9 mouse cellular contexts compared by ENCODE assay signal in the genomic region with DNA sequence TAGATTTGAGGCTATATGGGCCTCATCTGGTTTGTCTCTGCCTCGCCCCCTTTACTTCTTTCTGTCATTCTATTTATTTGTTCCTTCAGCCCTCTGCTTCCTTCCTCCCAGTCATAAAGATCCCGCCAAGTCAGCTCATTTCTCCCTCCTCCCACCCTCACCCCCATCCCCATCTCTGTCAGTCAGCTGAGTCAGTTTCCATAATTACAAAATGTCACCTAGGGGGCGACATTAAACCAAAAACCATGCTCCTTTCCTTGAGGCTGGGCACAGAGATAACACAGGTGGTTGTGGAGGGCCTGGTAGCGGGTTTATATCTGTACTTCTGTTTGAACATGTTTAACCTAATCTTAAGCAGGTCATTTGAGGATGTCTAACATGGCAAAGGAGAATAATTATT. TPM values are rescaled to one million over a fixed set of nuclear protein-coding genes. Genes with fewer than 3 reads are reported as not detected.
DNase-seq lines count a peak whose midpoint lies in the region; ATAC-seq and TF ChIP-seq lines count a peak whose summit lies in the region.
"Had no signal": no experiment of that assay in that cellular context is flagged by ENCODE, and none has a peak within 500 bp of the region (broad histone marks: within the 10 kb centered on the region; RNA-seq: fewer than 3 reads in every experiment).

No protein-coding gene starts in this region.

- TF ChIP-seq CTCF in lung, embryonic 14.5 days (IDR thresholded peaks at IDR 0.05; ENCODE audit: low read depth) = peak; percentile 33; the same call in 1 of the 2 replicates
- TF ChIP-seq CTCF in ES-Bruce4 (IDR thresholded peaks at IDR 0.05; ENCODE audit: low read depth, low read length) = peak; percentile 4

- H3K4me3 ChIP-seq in lung, embryonic 14.5 days (ENCODE audit: low read depth, low read length) = no peak overlapping the region
- no peak overlapping the region for H3K4me3 ChIP-seq in ES-Bruce4 (ENCODE audit: low read depth, low read length)

- H3K4me1 ChIP-seq in lung, embryonic 14.5 days (ENCODE audit: insufficient read depth) = peaks cover 3% of the 10 kb centered on the region; the same call in 1 of the 2 replicates
- no peaks in the 10 kb centered on the region for H3K4me1 ChIP-seq in ES-Bruce4 (ENCODE audit: control insufficient read depth, insufficient read depth, low read length)

- H3K27ac ChIP-seq in lung, embryonic 14.5 days (ENCODE audit: low read depth) = no peak overlapping the region
- no peak overlapping the region for H3K27ac ChIP-seq in ES-Bruce4 (ENCODE audit: insufficient read depth, low read length)

- ATAC-seq in lung, embryonic 14.5 days (ENCODE audit: insufficient read depth) = no peak
- peak; percentile 69 for ATAC-seq in megakaryocyte-erythroid progenitor cell, adult 5-6 weeks (replicated peaks; ENCODE audit: low FRiP score, low TSS enrichment, poor library complexity, severe bottlenecking)

- H3K4me2 ChIP-seq in lung, embryonic 14.5 days = no peak overlapping the region

- DNase-seq in lung, embryonic 14.5 days = peak; percentile 27
- DNase-seq in lung, postnatal 14 days = no peak
- peak; percentile 78 for DNase-seq in c-Kit-positive CD71-positive TER-119-negative erythroid progenitor cells, embryonic 14.5 days (ENCODE audit: low read depth)
- DNase-seq in right cerebral cortex, adult 2 months (ENCODE audit: low spot score in 2 of 2) = no peak
- no peak for DNase-seq in cerebellum, adult 8-10 months
- DNase-seq: adrenal gland, postnatal 14 days; layer of hippocampus, adult 9-11 months had no signal

- TF ChIP-seq EP300 in ES-Bruce4 (IDR thresholded peaks at IDR 0.05; ENCODE audit: insufficient read depth, low read depth, low read length) = no peak

- no peaks in the 10 kb centered on the region for H3K9me3 ChIP-seq in lung, embryonic 14.5 days (ENCODE audit: low read depth, low read length)
- no peaks in the 10 kb centered on the region for H3K9me3 ChIP-seq in ES-Bruce4 (replicated peaks; ENCODE audit: control insufficient read depth, insufficient read depth, low read length, poor library complexity, severe bottlenecking)

- no peaks in the 10 kb centered on the region for H3K27me3 ChIP-seq in lung, embryonic 14.5 days (ENCODE audit: insufficient read depth, low read length)
- H3K27me3 ChIP-seq in ES-Bruce4 (ENCODE audit: control insufficient read depth, insufficient read depth, low read length, poor library complexity, severe bottlenecking) = no peaks in the 10 kb centered on the region

- WGBS in lung, embryonic 14.5 days = 35% methylated on average over 4 of the region's 4 CpGs

- no peaks in the 10 kb centered on the region for H3K36me3 ChIP-seq in lung, embryonic 14.5 days (ENCODE audit: insufficient read depth)
- no peaks in the 10 kb centered on the region for H3K36me3 ChIP-seq in ES-Bruce4 (ENCODE audit: control insufficient read depth, insufficient read depth, low read length, poor library complexity, severe bottlenecking)

- H3K9ac ChIP-seq in lung, embryonic 14.5 days = no peak overlapping the region
- no peak overlapping the region for H3K9ac ChIP-seq in ES-Bruce4 (ENCODE audit: low read depth, poor library complexity, severe bottlenecking)

- TF ChIP-seq POLR2A in ES-Bruce4 (IDR thresholded peaks at IDR 0.05; ENCODE audit: insufficient read depth, low read length) = no peak

RNA-seq across cellular contexts. Expression of a gene that starts 31.0 kb away (rescaled TPM):
- 33.5 and 36.6 TPM in 2 replicates for polyA plus RNA-seq in lung, embryonic 14.5 days (2014; fragmentation: Nextera tagmentation; extraction: Ambion mirVana)
- 49.6 and 51.0 TPM in 2 replicates for polyA plus RNA-seq in ES-Bruce4 (2011; ENCODE audit: insufficient read depth, insufficient read length, low read depth, missing spikeins)
- 63.1 and 67.0 TPM in 2 replicates for total RNA-seq in megakaryocyte-erythroid progenitor cell, adult 5-6 weeks (2014; fragmentation: Nextera tagmentation)
- 91.9 and 134 TPM in 2 replicates for total RNA-seq in megakaryocyte-erythroid progenitor cell, adult 5-6 weeks (2017)

RNA-seq across cellular contexts. Expression of a gene that starts 58.8 kb away (rescaled TPM):
- polyA plus RNA-seq in lung, embryonic 14.5 days (2014; fragmentation: Nextera tagmentation; extraction: Ambion mirVana) = 3.0 and 4.3 TPM in 2 replicates
- polyA plus RNA-seq in ES-Bruce4 (2011; ENCODE audit: insufficient read depth, insufficient read length, low read depth, missing spikeins) = 18.0 and 18.5 TPM in 2 replicates
- 16.9 and 27.6 TPM in 2 replicates for total RNA-seq in megakaryocyte-erythroid progenitor cell, adult 5-6 weeks (2014; fragmentation: Nextera tagmentation)
- total RNA-seq in megakaryocyte-erythroid progenitor cell, adult 5-6 weeks (2017) = 11.5 and 12.3 TPM in 2 replicates

Comparison
In these comparisons a context has a peak if more than half of its experiments do, and no peak if none do; other contexts are left out.
1. DNase-seq: peak in lung, embryonic 14.5 days (single experiment) and c-Kit-positive CD71-positive TER-119-negative erythroid progenitor cells, embryonic 14.5 days (single experiment); none in lung, postnatal 14 days (single experiment), right cerebral cortex, adult 2 months (0 of 2) and cerebellum, adult 8-10 months (single experiment).